8 mouse cellular contexts compared by ENCODE assay signal in genomic region chr17:88596544-88597221, GRCm38 (mm10). TPM values are rescaled to one million over a fixed set of nuclear protein-coding genes. Genes with fewer than 3 reads are reported as not detected.
A peak's percentile ranks its signal among the peaks of the same experiment; 100 is the strongest.
DNase-seq lines count a peak whose midpoint lies in the region; ATAC-seq and TF ChIP-seq lines count a peak whose summit lies in the region.

No protein-coding gene starts in this region.

- TF ChIP-seq CTCF in heart, postnatal 0 days (IDR thresholded peaks at IDR 0.05; ENCODE audit: low read depth): peak; percentile 82

- H3K9ac ChIP-seq in neural tube, embryonic 11.5 days (ENCODE audit: low read length): peak overlapping the region; percentile 58
- H3K9ac ChIP-seq in heart, postnatal 0 days (replicated peaks; ENCODE audit: low read depth, low read length): peak overlapping the region; percentile 85; the same call in 1 of the 2 replicates
- peak overlapping the region; percentile 34; the same call in 1 of the 2 replicates for H3K9ac ChIP-seq in liver, embryonic 13.5 days

- peaks cover 5% of the 10 kb centered on the region; the same call in 1 of the 2 replicates for H3K4me1 ChIP-seq in neural tube, embryonic 11.5 days (ENCODE audit: control insufficient read depth, insufficient read depth, low read length)
- H3K4me1 ChIP-seq in heart, postnatal 0 days (ENCODE audit: control insufficient read depth, insufficient read depth): peaks cover 17% of the 10 kb centered on the region; the same call in 1 of the 2 replicates
- peaks cover 18% of the 10 kb centered on the region; the same call in 1 of the 2 replicates for H3K4me1 ChIP-seq in liver, embryonic 13.5 days (replicated peaks)

- ATAC-seq in neural tube, embryonic 11.5 days (ENCODE audit: insufficient read depth, low FRiP score, low TSS enrichment): peak; percentile 12; the same call in 1 of the 2 replicates
- peak; percentile 96 for ATAC-seq in common myeloid progenitor, adult 5-6 weeks (replicated peaks; ENCODE audit: low read depth, poor library complexity, severe bottlenecking)
- ATAC-seq in heart, postnatal 0 days (ENCODE audit: insufficient read depth, low read depth): no peak; the same call in 1 of the 2 replicates
- peak; percentile 10; the same call in 1 of the 2 replicates for ATAC-seq in liver, embryonic 13.5 days (ENCODE audit: low read depth)

- TF ChIP-seq EP300 in heart, postnatal 0 days (IDR thresholded peaks at IDR 0.05; ENCODE audit: low read depth): no peak

- H3K9me3 ChIP-seq in neural tube, embryonic 11.5 days (ENCODE audit: control insufficient read depth, low read length): no peaks in the 10 kb centered on the region
- H3K9me3 ChIP-seq in heart, postnatal 0 days (replicated peaks; ENCODE audit: control insufficient read depth, low read length): no peaks in the 10 kb centered on the region
- H3K9me3 ChIP-seq in liver, embryonic 13.5 days (replicated peaks): no peaks in the 10 kb centered on the region

- peak overlapping the region; percentile 76 for H3K4me2 ChIP-seq in neural tube, embryonic 11.5 days (ENCODE audit: low read depth)
- peak overlapping the region; percentile 93 for H3K4me2 ChIP-seq in heart, postnatal 0 days (ENCODE audit: low read depth, low read length)
- H3K4me2 ChIP-seq in liver, embryonic 13.5 days: peak overlapping the region; percentile 67

- H3K27ac ChIP-seq in neural tube, embryonic 11.5 days (ENCODE audit: low read depth, low read length): 0 out of 2 replicates have a peak overlapping the region, but pooled peaks have one; percentile 67
- H3K27ac ChIP-seq in heart, postnatal 0 days (ENCODE audit: low read depth): peak overlapping the region; percentile 89
- H3K27ac ChIP-seq in liver, embryonic 13.5 days: no peak overlapping the region

- peak overlapping the region; percentile 54 for H3K4me3 ChIP-seq in neural tube, embryonic 11.5 days (ENCODE audit: low read depth, low read length)
- H3K4me3 ChIP-seq in heart, postnatal 0 days (ENCODE audit: low read depth, low read length): peak overlapping the region; percentile 82
- H3K4me3 ChIP-seq in liver, embryonic 13.5 days (replicated peaks): peak overlapping the region; percentile 56

- no peak for DNase-seq in neural tube, embryonic 11.5 days (ENCODE audit: low spot score)
- no peak for DNase-seq in neural tube, embryonic 10.5 days (ENCODE audit: extremely low spot score, low spot score)
- DNase-seq in heart, postnatal 0 days (ENCODE audit: low spot score): no peak
- no peak for DNase-seq in liver, embryonic 13.5 days
- peak; percentile 86 for DNase-seq in retina, postnatal 1 day
- no peak for DNase-seq in adrenal gland, adult 18-20 months (ENCODE audit: low spot score in 2 of 2)
- no peak for DNase-seq in kidney, adult 9 months

- no peaks in the 10 kb centered on the region for H3K27me3 ChIP-seq in neural tube, embryonic 11.5 days (ENCODE audit: control insufficient read depth, insufficient read depth, low read length)
- H3K27me3 ChIP-seq in heart, postnatal 0 days (ENCODE audit: control insufficient read depth, insufficient read depth, low read length): no peaks in the 10 kb centered on the region
- no peaks in the 10 kb centered on the region for H3K27me3 ChIP-seq in liver, embryonic 13.5 days

- 30% methylated on average over 16 of the region's 16 CpGs for WGBS in neural tube, embryonic 11.5 days
- 31% methylated on average over 16 of the region's 16 CpGs for WGBS in heart, postnatal 0 days
- 26% methylated on average over 16 of the region's 16 CpGs for WGBS in liver, embryonic 13.5 days (ENCODE audit: insufficient replicate concordance)

- no peaks in the 10 kb centered on the region for H3K36me3 ChIP-seq in neural tube, embryonic 11.5 days (ENCODE audit: control insufficient read depth, insufficient read depth, low read length)
- H3K36me3 ChIP-seq in heart, postnatal 0 days (replicated peaks; ENCODE audit: control insufficient read depth, insufficient read depth, low read length): no peaks in the 10 kb centered on the region
- no peaks in the 10 kb centered on the region for H3K36me3 ChIP-seq in liver, embryonic 13.5 days

RNA-seq across cellular contexts. Expression of gene Ston1, which starts 0.8 kb away (rescaled TPM):
- polyA plus RNA-seq in neural tube, embryonic 11.5 days (2014; fragmentation: Nextera tagmentation; extraction: Ambion mirVana): 2.8 and 4.0 TPM in 2 replicates
- total RNA-seq in common myeloid progenitor, adult 5-6 weeks (2017): not detected in 2 replicates
- total RNA-seq in heart, postnatal 0 days (2014; rRNA removed; ENCODE audit: low replicate concordance): 4.2 and 9.0 TPM in 2 replicates
- polyA plus RNA-seq in heart, postnatal 0 days (2015; fragmentation: Nextera tagmentation; extraction: Ambion mirVana): 3.9 and 4.1 TPM in 2 replicates
- polyA plus RNA-seq in liver, embryonic 13.5 days (2015; fragmentation: Nextera tagmentation; extraction: Ambion mirVana): 0.98 and 1.0 TPM in 2 replicates
- 10 to 100 TPM; 28.3 to 32.3 TPM for total RNA-seq in adrenal gland, adult 18-20 months (2021)

Comparison
In these comparisons a context has a peak if more than half of its experiments do, and no peak if none do; other contexts are left out.
1. H3K9ac ChIP-seq: peak in every context shown above with its lines; median percentile 85 in heart, postnatal 0 days; 58 in neural tube, embryonic 11.5 days; 34 in liver, embryonic 13.5 days.